Mouse (Mus musculus) large intestine, adult 2 months (tissue): ENCODE measurements at regions not wholly inside any gene's neighbourhood (a gene's known extent, or its start where the extent isn't known, plus 50 kb on each side); places are given as distances from the start of the nearest gene placed in this dataset.

Experiments
- DNase-seq: peaks from one replicate; pipeline ENCODE4 v3.0.0-alpha.2; 2012; ENCODE audit warnings: low read depth, low spot score
- WGBS: fragments of 180-500 bp; shearing (Covaris S2); methylation state at CpG from one replicate; pipeline ENCODE4 v1.1.7; 2018; 5-methylcytosine and 5-hydroxymethylcytosine counted together

- DNase-seq: no peak
- 66% methylated on average over 6 of the region's 6 CpGs for WGBS
These were observed 98.5 kb upstream of the Pmfbp1 start for GRCm38 (mm10) chr8:109395133-109395855.

- 35% methylated on average over 11 of the region's 11 CpGs for WGBS
- no peak for DNase-seq
These were observed 94.2 kb upstream of the Pmfbp1 start for GRCm38 (mm10) chr8:109399616-109400015.

GRCm38 (mm10) chr8:109400192-109400591, 93.6 kb upstream of the Pmfbp1 start:
- WGBS: 86% methylated on average over 5 of the region's 5 CpGs

GRCm38 (mm10) chr8:109407913-109408312, 85.9 kb upstream of the Pmfbp1 start:
- no peak for DNase-seq
- WGBS: 63% methylated on average over 5 of the region's 5 CpGs

More at GRCm38 (mm10) chr8:109400192-109400591, 93.6 kb upstream of the Pmfbp1 start:
- no peak for DNase-seq

GRCm38 (mm10) chr8:109410531-109410930, 83.3 kb upstream of the Pmfbp1 start:
- DNase-seq: no peak
- 64% methylated on average over 6 of the region's 6 CpGs for WGBS

- no peak for DNase-seq
- 86% methylated on average over 5 of the region's 5 CpGs for WGBS
These were observed 80.4 kb upstream of the Pmfbp1 start for GRCm38 (mm10) chr8:109413386-109413785.

GRCm38 (mm10) chr8:109415315-109415714, 78.5 kb upstream of the Pmfbp1 start:
- DNase-seq: no peak
- WGBS: 67% methylated on average over 4 of the region's 4 CpGs

GRCm38 (mm10) chr8:109415906-109416305, 77.9 kb upstream of the Pmfbp1 start:
- WGBS: 46% methylated on average over 11 of the region's 11 CpGs
- no peak for DNase-seq

- 79% methylated on average over 17 of the region's 17 CpGs for WGBS
- DNase-seq: no peak
These were observed 77.3 kb upstream of the Pmfbp1 start for GRCm38 (mm10) chr8:109416327-109417100.

GRCm38 (mm10) chr8:109417222-109417621, 76.6 kb upstream of the Pmfbp1 start:
- DNase-seq: no peak
- 33% methylated on average over 5 of the region's 5 CpGs for WGBS

GRCm38 (mm10) chr8:109417971-109418370, 75.9 kb upstream of the Pmfbp1 start:
- DNase-seq: no peak
- 20% methylated on average over 12 of the region's 12 CpGs for WGBS

GRCm38 (mm10) chr8:109419029-109419596, 74.7 kb upstream of the Pmfbp1 start:
- 31% methylated on average over 4 of the region's 4 CpGs for WGBS
- DNase-seq: no peak

GRCm38 (mm10) chr8:109424004-109424403, 69.8 kb upstream of the Pmfbp1 start:
- no peak for DNase-seq
- 53% methylated on average over 5 of the region's 5 CpGs for WGBS

GRCm38 (mm10) chr8:109428551-109428950, 65.3 kb upstream of the Pmfbp1 start:
- WGBS: 63% methylated on average over 9 of the region's 9 CpGs
- DNase-seq: no peak

- 86% methylated on average over 12 of the region's 12 CpGs for WGBS
- no peak for DNase-seq
These were observed 59.3 kb upstream of the Pmfbp1 start for GRCm38 (mm10) chr8:109434538-109434937.

- WGBS: 59% methylated on average over 4 of the region's 4 CpGs
These were observed 57.8 kb upstream of the Pmfbp1 start for GRCm38 (mm10) chr8:109436056-109436455.

GRCm38 (mm10) chr8:109436830-109437567, 56.8 kb upstream of the Pmfbp1 start:
- WGBS: 50% methylated on average over 19 of the region's 19 CpGs
- no peak for DNase-seq

More at GRCm38 (mm10) chr8:109436056-109436455, 57.8 kb upstream of the Pmfbp1 start:
- no peak for DNase-seq

- no peak for DNase-seq
- 94% methylated on average over 7 of the region's 7 CpGs for WGBS
These were observed 55.3 kb upstream of the Pmfbp1 start for GRCm38 (mm10) chr8:109438531-109438930.
